Mouse (Mus musculus) cerebellum, adult 9-11 months (tissue): ENCODE data around the gene Aff1.

ENCODE experiments used
- DNase-seq: peaks from one replicate; pipeline ENCODE4 v3.0.0; 2022

The Aff1 gene

DNA sequence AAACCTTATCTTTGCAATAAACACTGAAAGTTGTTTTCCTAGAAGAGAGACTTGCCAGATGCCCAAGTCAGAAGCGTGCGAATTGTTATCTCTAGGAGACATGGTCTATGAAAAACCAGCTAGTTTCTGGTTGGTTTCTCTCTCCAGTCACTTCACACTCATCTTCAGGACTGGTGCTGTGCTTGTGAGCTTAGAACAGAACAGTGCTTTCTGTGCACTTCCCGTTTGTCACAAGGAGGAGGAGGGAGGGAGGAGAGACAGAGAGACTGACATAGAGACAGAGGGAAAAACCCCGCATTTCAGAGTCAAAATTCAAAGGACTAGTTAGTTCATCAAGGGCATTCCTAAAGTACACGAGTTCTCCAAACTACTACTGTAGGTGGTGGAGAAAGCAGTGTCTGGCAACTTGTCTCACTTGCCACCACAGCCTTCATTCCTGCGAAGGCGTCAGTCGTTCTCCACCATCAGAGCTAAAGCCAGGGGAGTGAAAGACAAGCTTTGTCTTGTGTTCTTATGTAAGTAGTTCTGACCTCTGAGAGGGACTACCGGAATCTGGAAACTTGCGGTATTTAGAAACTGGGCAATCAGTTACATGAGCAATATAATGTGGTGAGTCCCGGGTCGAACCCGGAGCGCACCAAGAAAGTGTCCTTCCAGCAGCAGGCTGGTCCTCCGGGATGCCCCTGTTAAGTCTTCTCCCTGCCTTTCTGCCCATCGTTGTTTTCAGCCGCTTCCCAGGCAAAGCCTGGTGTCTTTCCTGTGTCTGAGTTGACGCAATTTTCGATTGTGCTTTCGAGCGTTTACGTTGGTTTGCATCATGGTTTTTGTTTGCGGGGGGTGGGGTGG lies 60.7 kb downstream of the Aff1 start:
- peak; percentile 47 for DNase-seq

DNA sequence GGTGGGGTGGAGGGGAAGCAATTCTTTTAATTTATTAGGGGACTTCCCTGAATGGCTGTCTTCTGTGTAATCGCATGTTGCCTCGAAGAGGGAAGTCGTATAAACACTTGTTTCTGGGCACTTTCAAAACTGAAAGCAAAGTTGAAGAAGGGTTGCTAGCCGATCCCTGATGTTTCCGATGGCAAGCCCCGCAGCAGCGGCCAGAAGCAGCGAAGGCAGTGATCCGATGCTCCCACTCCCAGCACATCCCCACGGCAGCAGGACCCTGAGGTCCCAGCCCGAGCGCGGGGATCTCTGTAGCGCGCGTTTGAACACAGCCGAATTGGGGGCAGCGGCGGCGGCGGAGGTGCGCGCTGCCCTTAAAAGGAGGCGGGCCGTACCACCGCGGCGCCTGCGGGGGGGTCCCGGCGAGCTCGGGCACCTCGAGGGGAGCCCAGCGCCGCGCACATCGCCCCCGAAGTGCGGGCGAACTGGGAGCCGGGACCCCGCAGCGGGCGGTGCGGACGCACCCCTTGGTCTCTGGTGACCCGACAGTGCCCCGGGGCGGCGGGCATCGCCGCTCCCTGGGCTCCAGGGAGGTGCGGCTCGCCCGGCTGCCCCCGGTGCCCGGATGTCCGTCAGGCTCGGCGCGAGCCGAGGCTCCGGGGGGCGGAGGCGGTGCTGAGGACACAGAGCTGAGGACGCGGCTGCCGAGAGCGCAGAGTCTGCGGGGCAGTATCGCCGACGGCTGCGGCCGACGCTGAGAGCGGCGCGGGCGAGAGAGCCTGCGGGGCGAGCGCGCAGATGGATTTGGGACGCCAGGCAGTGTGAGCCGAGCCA lies 61.5 kb downstream of the Aff1 start:
- DNase-seq, result peak; percentile 87

DNA sequence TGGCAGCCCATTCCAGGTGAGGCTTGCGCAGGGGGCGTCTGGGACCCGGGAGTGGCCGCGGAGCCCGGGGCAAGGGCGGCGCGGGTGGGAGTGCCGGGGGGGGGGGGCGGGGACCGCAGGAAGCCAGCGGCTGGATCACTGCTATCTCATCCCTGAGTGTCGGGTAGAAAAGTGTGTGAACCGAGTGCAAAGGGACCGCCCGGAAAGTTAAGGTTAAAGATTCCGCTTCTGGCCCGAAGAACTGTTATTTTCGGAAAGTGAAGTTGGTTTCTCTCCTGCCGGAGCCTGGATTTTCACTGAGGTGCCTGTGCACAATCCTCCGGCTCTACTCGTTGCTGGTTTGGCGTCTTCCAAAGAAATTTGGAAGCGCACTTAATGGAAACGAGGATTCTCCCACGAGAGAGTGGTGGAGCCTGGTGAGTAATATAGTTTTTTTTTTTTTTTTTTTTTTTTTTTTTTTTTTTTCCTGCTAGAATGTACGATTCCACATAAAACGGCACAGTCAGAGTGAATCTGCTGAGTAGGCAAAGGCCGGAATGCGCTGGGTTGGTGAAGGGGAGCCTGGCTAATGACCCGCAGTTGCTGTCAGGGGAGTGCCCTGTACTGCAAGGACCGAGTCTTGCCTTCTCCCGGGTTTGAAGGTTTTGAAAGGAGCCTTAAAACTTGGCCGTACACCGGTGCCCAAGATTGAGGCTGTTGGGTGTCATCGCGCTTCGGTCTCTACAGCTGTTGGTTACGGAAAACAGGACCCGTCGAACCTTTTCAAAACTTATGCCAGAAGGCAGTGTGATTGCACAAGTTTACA lies 62.4 kb downstream of the Aff1 start:
- DNase-seq, result peak; percentile 36

DNA sequence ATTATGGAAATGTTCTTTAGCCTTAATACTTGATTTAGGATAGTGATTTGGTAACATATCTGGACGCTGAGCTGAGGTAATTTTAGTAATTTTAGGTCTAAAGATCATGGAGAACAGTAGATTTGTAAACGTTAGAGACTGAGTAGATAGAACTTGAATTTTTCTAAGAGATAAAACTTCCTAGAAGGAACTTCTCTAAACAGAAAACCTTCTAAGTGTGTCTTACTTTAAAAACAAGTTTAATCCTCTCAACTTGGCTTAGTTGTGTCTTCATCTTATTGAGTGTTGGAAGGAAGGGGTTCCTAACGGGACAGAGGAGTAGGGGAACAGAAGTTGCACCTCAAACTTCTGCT lies 62.9 kb downstream of the Aff1 start:
- DNase-seq, result no peak

DNA sequence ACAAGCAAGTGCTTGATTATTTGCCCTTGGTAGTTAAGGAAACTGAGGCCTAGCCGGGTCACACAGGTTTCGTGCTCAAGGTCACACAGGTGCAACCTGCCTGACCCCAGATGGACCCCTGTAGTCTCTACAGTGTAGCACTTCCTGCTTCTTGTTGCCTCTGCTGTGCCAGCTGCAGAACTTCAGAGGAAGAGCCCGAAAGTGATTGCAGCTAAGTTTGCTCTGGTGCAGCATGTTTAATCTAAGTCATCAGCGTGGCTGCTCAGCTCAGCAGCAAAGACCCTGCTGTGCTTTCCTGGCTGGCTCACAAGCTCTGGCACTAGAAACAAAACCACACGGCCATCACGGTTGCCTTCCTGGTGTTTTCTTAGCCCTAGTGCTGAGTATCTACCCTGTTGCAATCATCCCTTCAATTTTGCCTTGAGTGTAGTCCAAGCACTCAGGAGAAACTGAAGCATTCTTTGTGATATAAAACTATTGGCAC lies 64.1 kb downstream of the Aff1 start:
- DNase-seq, result peak; percentile 26

- DNase-seq, result no peak
These were observed 66.3 kb downstream of the Aff1 start for GRCm38 (mm10) chr5:103758491-103758890.

GRCm38 (mm10) chr5:103759489-103760424 lies 67.6 kb downstream of the Aff1 start:
- DNase-seq, result no peak

GRCm38 (mm10) chr5:103760425-103761131 lies 68.4 kb downstream of the Aff1 start:
- peak; percentile 52 for DNase-seq

- no peak for DNase-seq
These were observed 69.6 kb downstream of the Aff1 start for GRCm38 (mm10) chr5:103761754-103762153.

GRCm38 (mm10) chr5:103762850-103763254 lies 70.7 kb downstream of the Aff1 start:
- no peak for DNase-seq

DNA sequence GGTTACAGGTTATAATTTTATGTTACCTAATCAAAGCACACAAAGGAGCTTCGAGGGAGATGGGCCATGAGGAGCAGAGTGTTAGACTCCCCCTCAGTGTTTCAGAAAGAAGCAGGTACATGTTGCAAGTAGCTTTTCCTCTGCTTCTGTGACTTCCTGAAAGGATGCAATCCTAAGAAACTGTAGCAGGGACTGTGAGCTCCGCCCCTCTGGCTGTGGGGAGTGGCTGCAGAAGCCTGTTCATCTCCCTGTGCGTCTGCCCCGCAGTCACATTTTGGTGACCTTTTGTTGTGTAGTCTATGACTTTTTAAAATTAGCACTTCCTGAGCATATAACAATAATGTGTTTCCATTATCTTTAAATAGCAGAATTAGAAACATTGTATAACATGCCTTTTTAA lies 73.2 kb downstream of the Aff1 start:
- DNase-seq, result no peak

GRCm38 (mm10) chr5:103765758-103766431 lies 73.7 kb downstream of the Aff1 start:
- no peak for DNase-seq

DNA sequence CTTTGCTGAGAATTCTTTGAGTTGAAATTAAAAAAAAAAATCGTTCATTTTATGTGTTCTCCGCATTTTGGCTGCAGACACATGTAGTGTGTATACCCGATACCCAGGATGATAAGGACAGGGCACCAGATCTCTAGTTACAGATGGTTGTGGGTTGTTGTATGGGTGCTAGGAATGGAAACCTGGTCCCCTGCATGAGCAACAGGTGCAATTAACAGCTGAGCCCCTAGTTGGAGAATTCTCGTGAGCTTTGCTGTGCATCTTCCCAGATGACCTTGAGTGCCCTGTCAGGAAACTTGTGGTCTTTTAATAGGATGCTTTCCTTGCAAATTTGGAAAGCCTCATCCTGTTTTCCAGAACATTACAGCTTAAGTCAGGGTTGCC lies 74.2 kb downstream of the Aff1 start:
- DNase-seq, result no peak

- no peak for DNase-seq
These were observed 76.8 kb downstream of the Aff1 start for GRCm38 (mm10) chr5:103768961-103769360.

GRCm38 (mm10) chr5:103769701-103770100 lies 77.5 kb downstream of the Aff1 start:
- no peak for DNase-seq

- no peak for DNase-seq
These were observed 78.5 kb downstream of the Aff1 start for GRCm38 (mm10) chr5:103770447-103771222.

DNA sequence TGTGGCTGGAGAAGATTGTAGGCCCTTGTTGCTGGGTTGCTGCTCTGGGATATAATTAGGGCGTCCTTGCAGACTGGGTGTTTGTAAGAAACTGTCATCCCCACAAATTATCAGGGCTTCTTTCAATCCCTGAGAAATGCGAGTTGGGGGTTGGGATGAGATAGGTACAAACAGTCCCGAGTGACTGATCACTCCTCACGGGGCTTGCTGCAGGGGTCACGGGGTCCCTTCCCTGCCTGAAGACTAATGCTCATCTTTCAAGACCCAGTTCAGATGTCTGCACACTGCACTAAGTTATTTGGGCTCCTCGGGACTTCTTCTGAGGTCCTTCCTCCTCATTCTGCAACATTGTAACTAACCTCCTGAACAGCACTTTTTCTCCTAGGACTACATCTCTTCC lies 79.2 kb downstream of the Aff1 start:
- DNase-seq, result no peak

GRCm38 (mm10) chr5:103772252-103772651 lies 80.1 kb downstream of the Aff1 start:
- DNase-seq, result no peak

DNA sequence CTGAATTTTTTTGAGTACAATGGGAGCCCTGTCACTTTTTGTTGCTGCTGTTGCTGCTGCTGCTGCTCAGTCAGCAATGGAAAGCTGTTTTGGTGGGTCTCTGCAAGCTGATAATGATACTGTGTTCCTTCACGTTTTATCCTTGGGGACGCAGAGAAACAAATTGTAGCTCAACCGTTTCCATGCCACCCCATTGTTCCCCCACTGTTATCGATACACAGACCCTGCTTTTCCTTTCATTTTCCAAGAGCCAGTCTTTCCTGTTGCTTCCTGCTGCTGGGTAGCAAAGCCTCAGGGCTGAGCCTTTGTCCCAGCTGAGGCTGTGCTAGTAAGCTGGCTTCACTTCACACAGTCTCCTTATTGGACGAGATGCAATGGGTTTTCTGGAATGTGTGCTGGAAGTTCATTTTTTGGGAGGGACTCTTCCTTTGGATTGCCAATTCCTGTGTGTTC lies 81.0 kb downstream of the Aff1 start:
- DNase-seq, result no peak
